Mouse (Mus musculus) lung, postnatal 0 days (tissue): ENCODE measurements around the gene Cdc14a. TPM values are rescaled to one million over a fixed set of nuclear protein-coding genes. Genes with fewer than 3 reads are reported as not detected.

Experiments used
- ATAC-seq: fragments of 200-750 bp; cut with Nextera tagmentation; 2 replicates; pipeline ENCODE4 v1.8.0; 2017; ENCODE audit warnings: moderate library complexity
- DNase-seq: peaks from one replicate; pipeline ENCODE4 v3.0.0-alpha.2; 2016; ENCODE audit warnings: low spot score
- H3K27ac ChIP-seq: fragments of 300-500 bp; sonication (generic); 2 replicates; pipeline ENCODE4 v1.5.1; 2014; ENCODE audit warnings: antibody characterized with exemption, mild to moderate bottlenecking, low read length, mixed read lengths
- H3K27me3 ChIP-seq: fragments of 300-500 bp; sonication (generic); replicated peaks from 2 replicates; pipeline ENCODE4 v1.6.1; 2014; ENCODE audit warnings: low read length, mixed read lengths; ENCODE audit not compliant: insufficient read depth
- H3K36me3 ChIP-seq: fragments of 300-500 bp; sonication (generic); 2 replicates; pipeline ENCODE4 v1.6.1; 2014; ENCODE audit warnings: low read length, mixed read lengths; ENCODE audit not compliant: insufficient read depth
- H3K4me1 ChIP-seq: fragments of 300-500 bp; sonication (generic); 2 replicates; pipeline ENCODE4 v1.6.1; 2014; ENCODE audit warnings: antibody characterized with exemption, low read depth, low read length, mixed read lengths; ENCODE audit not compliant: insufficient read depth
- H3K4me2 ChIP-seq: fragments of 300-500 bp; sonication (generic); replicated peaks from 2 replicates; pipeline ENCODE4 v1.6.1; 2014; ENCODE audit warnings: low read depth, mild to moderate bottlenecking, low read length, moderate library complexity, mixed read lengths
- H3K4me3 ChIP-seq: fragments of 300-500 bp; sonication (generic); 2 replicates; pipeline ENCODE4 v1.5.1; 2014; ENCODE audit warnings: low read depth, low read length
- H3K9ac ChIP-seq: fragments of 300-500 bp; sonication (generic); replicated peaks from 2 replicates; pipeline ENCODE4 v1.6.1; 2014; ENCODE audit warnings: low read depth, mild to moderate bottlenecking
- H3K9me3 ChIP-seq: fragments of 300-500 bp; sonication (generic); 2 replicates; pipeline ENCODE4 v1.6.1; 2016; ENCODE audit warnings: low read length, mixed read lengths
- CTCF ChIP-seq: IDR thresholded peaks from 2 replicates; pipeline ENCODE4 v1.5.1; 2016; ENCODE audit warnings: antibody characterized with exemption, mild to moderate bottlenecking
- EP300 ChIP-seq: IDR thresholded peaks from 2 replicates; pipeline ENCODE4 v1.6.1; 2016; ENCODE audit warnings: antibody characterized with exemption, mild to moderate bottlenecking, control low read depth
- WGBS: fragments of 180-500 bp; shearing (Covaris S2); extraction: QIAGEN DNeasy Blood & Tissue Kit; methylation state at CpG from one replicate; pipeline ENCODE4 v1.1.7; 2014; 5-methylcytosine and 5-hydroxymethylcytosine counted together
- polyA plus RNA-seq: library from polyadenylated mRNA; unstranded; fragments of >200 nt; fragmentation: Nextera tagmentation; extraction: Ambion mirVana; gene quantifications from 2 replicates; pipeline ENCODE4 v1.2.1, GENCODE M21; 2015

Gene Cdc14a
- polyA plus RNA-seq: 8.2 and 8.9 TPM in 2 replicates

GRCm38 (mm10) chr3:116423353-116424159 lies at the start of gene Cdc14a:
Gene Cdc14a, minus strand, starts transcription at chr3:116424032.
- Histone ChIP-seq H3K9ac (peak within 1 kb of the TSS; percentile 63), H3K4me2 (peak within 1 kb of the TSS; percentile 99), H3K27me3 (no peaks in the 10 kb centered on the region), H3K27ac (peak within 1 kb of the TSS; percentile 85), H3K4me3 (peak within 1 kb of the TSS; percentile 82), H3K36me3 (no peaks in the 10 kb centered on the region), H3K4me1 (peaks cover 4% of the 10 kb centered on the region; the same call in 1 of the 2 replicates), H3K9me3 (no peaks in the 10 kb centered on the region)
- peak; percentile 89 for ATAC-seq
- under 1% methylated on average over 41 of the region's 64 CpGs for WGBS
- DNase-seq: peak; percentile 94
- TF ChIP-seq EP300 (no peak), CTCF (peak; percentile 3; the same call in 1 of the 2 replicates)

GRCm38 (mm10) chr3:116465709-116466108 lies 41.9 kb upstream of the Cdc14a start:
- H3K4me3 ChIP-seq: no peak overlapping the region
- no peaks in the 10 kb centered on the region for H3K4me1 ChIP-seq
- no peak overlapping the region for H3K9ac ChIP-seq
- no peak overlapping the region for H3K27ac ChIP-seq
- no peaks in the 10 kb centered on the region for H3K9me3 ChIP-seq
- H3K4me2 ChIP-seq: no peak overlapping the region
- H3K36me3 ChIP-seq: no peaks in the 10 kb centered on the region
- H3K27me3 ChIP-seq: no peaks in the 10 kb centered on the region
- 79% methylated on average over 12 of the region's 12 CpGs for WGBS
- ATAC-seq: no peak
- TF ChIP-seq EP300: no peak
- TF ChIP-seq CTCF: no peak
- no peak for DNase-seq

GRCm38 (mm10) chr3:116464318-116464717 lies 40.5 kb upstream of the Cdc14a start:
- no peak overlapping the region for H3K4me2 ChIP-seq
- ATAC-seq: no peak
- H3K9ac ChIP-seq: no peak overlapping the region
- WGBS: 41% methylated on average over 2 of the region's 2 CpGs
- TF ChIP-seq EP300: no peak
- no peak for TF ChIP-seq CTCF
- H3K4me1 ChIP-seq: no peaks in the 10 kb centered on the region
- no peaks in the 10 kb centered on the region for H3K36me3 ChIP-seq
- no peak overlapping the region for H3K27ac ChIP-seq
- H3K9me3 ChIP-seq: no peaks in the 10 kb centered on the region
- DNase-seq: no peak
- no peak overlapping the region for H3K4me3 ChIP-seq
- H3K27me3 ChIP-seq: no peaks in the 10 kb centered on the region

- WGBS: 78% methylated on average over 4 of the region's 4 CpGs
- H3K9ac ChIP-seq: no peak overlapping the region
- H3K4me1 ChIP-seq: no peaks in the 10 kb centered on the region
- H3K4me2 ChIP-seq: no peak overlapping the region
- DNase-seq: no peak
- H3K36me3 ChIP-seq: no peaks in the 10 kb centered on the region
- ATAC-seq: no peak
- no peak overlapping the region for H3K4me3 ChIP-seq
- no peaks in the 10 kb centered on the region for H3K27me3 ChIP-seq
- H3K9me3 ChIP-seq: no peaks in the 10 kb centered on the region
- no peak overlapping the region for H3K27ac ChIP-seq
- TF ChIP-seq CTCF (no peak), EP300 (no peak)
Observed at GRCm38 (mm10) chr3:116461053-116461452, 37.2 kb upstream of the Cdc14a start.

GRCm38 (mm10) chr3:116454529-116454928 lies 30.7 kb upstream of the Cdc14a start:
- ATAC-seq: no peak
- H3K4me2 ChIP-seq: no peak overlapping the region
- 21% methylated on average over 1 of the region's 1 CpGs for WGBS
- no peaks in the 10 kb centered on the region for H3K9me3 ChIP-seq
- no peaks in the 10 kb centered on the region for H3K4me1 ChIP-seq
- H3K27ac ChIP-seq: no peak overlapping the region
- H3K9ac ChIP-seq: no peak overlapping the region
- no peaks in the 10 kb centered on the region for H3K27me3 ChIP-seq
- no peak for DNase-seq
- no peaks in the 10 kb centered on the region for H3K36me3 ChIP-seq
- H3K4me3 ChIP-seq: no peak overlapping the region
- no peak for TF ChIP-seq EP300
- TF ChIP-seq CTCF: no peak

GRCm38 (mm10) chr3:116450741-116451140 lies 26.9 kb upstream of the Cdc14a start:
- H3K27ac ChIP-seq: no peak overlapping the region
- H3K4me1 ChIP-seq: no peaks in the 10 kb centered on the region
- H3K27me3 ChIP-seq: no peaks in the 10 kb centered on the region
- H3K9me3 ChIP-seq: no peaks in the 10 kb centered on the region
- no peak overlapping the region for H3K4me3 ChIP-seq
- DNase-seq: no peak
- no peak overlapping the region for H3K9ac ChIP-seq
- ATAC-seq: no peak
- TF ChIP-seq CTCF (no peak), EP300 (no peak)
- 75% methylated on average over 3 of the region's 3 CpGs for WGBS
- H3K4me2 ChIP-seq: no peak overlapping the region
- H3K36me3 ChIP-seq: no peaks in the 10 kb centered on the region
